Mouse (Mus musculus): ENCODE data around the gene Nfil3.

DNA sequence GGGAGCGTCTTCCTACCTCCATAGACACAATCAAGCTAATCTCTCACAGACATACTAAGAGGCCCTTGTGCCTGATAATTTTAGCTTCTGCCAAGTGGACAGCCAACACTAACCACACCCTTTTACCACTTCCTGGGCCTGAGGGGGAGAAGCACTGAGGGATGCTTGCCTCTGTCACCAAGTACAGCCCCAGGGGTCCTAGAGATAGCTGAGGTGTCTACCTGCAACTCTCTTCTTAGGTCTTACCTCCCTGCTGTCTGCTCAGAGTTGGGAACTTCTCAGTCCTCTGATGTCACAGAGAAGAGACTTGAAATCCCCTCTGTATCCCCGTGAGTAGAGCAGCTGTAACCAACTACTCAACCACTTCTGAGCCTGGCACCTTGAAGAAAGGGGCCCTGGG is 19.6 kb upstream of the Nfil3 start:
- TF ChIP-seq POLR2A (IDR thresholded peaks at IDR 0.05; ENCODE audit: control insufficient read depth, low read depth, low read length): no peak
- TF ChIP-seq CTCF (IDR thresholded peaks at IDR 0.05; ENCODE audit: control insufficient read depth, insufficient read depth, insufficient replicate concordance, low read depth, low read length): no peak

Measured in testis, adult 2 months (tissue).